In genomic region chr13:51743855-51744254, GRCm38 (mm10) we compare ENCODE assay signal across 14 mouse cellular contexts.
"Had no signal": no experiment of that assay in that cellular context is flagged by ENCODE, and none has a peak within 500 bp of the region (broad histone marks: within the 10 kb centered on the region; RNA-seq: fewer than 3 reads in every experiment).

No protein-coding gene starts in this region.

- H3K4me2 ChIP-seq: lung, embryonic 14.5 days; midbrain, embryonic 12.5 days; midbrain, embryonic 15.5 days; neural tube, embryonic 12.5 days; neural tube, embryonic 15.5 days had no signal

- DNase-seq: kidney, postnatal 25 days; liver, postnatal 0 days; lung, embryonic 14.5 days; right cerebral cortex, adult 18-20 months; right cerebral cortex, postnatal 14 days; right cerebral cortex, postnatal 4 days had no signal

- H3K4me3 ChIP-seq: midbrain, embryonic 12.5 days; midbrain, embryonic 15.5 days; neural tube, embryonic 12.5 days; neural tube, embryonic 15.5 days had no signal

- H3K4me1 ChIP-seq: midbrain, embryonic 15.5 days had no signal

- H3K27me3 ChIP-seq: midbrain, embryonic 12.5 days; midbrain, embryonic 15.5 days; neural tube, embryonic 12.5 days; neural tube, embryonic 15.5 days had no signal

- H3K9me3 ChIP-seq: midbrain, embryonic 12.5 days; midbrain, embryonic 15.5 days; neural tube, embryonic 12.5 days; neural tube, embryonic 15.5 days had no signal

- H3K36me3 ChIP-seq: midbrain, embryonic 12.5 days; midbrain, embryonic 15.5 days; neural tube, embryonic 12.5 days; neural tube, embryonic 15.5 days had no signal

- H3K27ac ChIP-seq: kidney, postnatal 0 days; liver, embryonic 14.5 days; midbrain, embryonic 12.5 days; midbrain, embryonic 15.5 days; neural tube, embryonic 12.5 days; neural tube, embryonic 15.5 days had no signal

- ATAC-seq: intestine, postnatal 0 days; liver, postnatal 0 days; lung, postnatal 0 days; midbrain, embryonic 15.5 days had no signal

- H3K9ac ChIP-seq: liver, embryonic 14.5 days; liver, postnatal 0 days; lung, embryonic 14.5 days; midbrain, embryonic 12.5 days; midbrain, embryonic 15.5 days; neural tube, embryonic 12.5 days; neural tube, embryonic 15.5 days had no signal
